Mouse (Mus musculus) embryonic facial prominence, embryonic 15.5 days (tissue): ENCODE data around the gene Ccdc15. TPM values are rescaled to one million over a fixed set of nuclear protein-coding genes. Genes with fewer than 3 reads are reported as not detected.

Experiments
- ATAC-seq: fragments of 200-750 bp; cut with Nextera tagmentation; 2 replicates; pipeline ENCODE4 v1.8.0; 2017; ENCODE audit warnings: low read depth, moderate TSS enrichment; ENCODE audit not compliant: insufficient number of reproducible peaks, low FRiP score, low TSS enrichment
- H3K27ac ChIP-seq: fragments of 300-500 bp; sonication (generic); replicated peaks from 2 replicates; pipeline ENCODE4 v1.5.1; 2015; ENCODE audit warnings: mild to moderate bottlenecking, inconsistent platforms
- H3K27me3 ChIP-seq: fragments of 300-500 bp; sonication (generic); 2 replicates; pipeline ENCODE4 v1.6.1; 2015; ENCODE audit warnings: inconsistent platforms
- H3K36me3 ChIP-seq: fragments of 300-500 bp; sonication (generic); 2 replicates; pipeline ENCODE4 v1.6.1; 2015; ENCODE audit warnings: mild to moderate bottlenecking, inconsistent platforms
- H3K4me1 ChIP-seq: fragments of 300-500 bp; sonication (generic); 2 replicates; pipeline ENCODE4 v1.6.1; 2015; ENCODE audit warnings: inconsistent platforms
- H3K4me2 ChIP-seq: fragments of 300-500 bp; sonication (generic); replicated peaks from 2 replicates; pipeline ENCODE4 v1.6.1; 2015; ENCODE audit warnings: mild to moderate bottlenecking, inconsistent platforms
- H3K4me3 ChIP-seq: fragments of 300-500 bp; sonication (generic); replicated peaks from 2 replicates; pipeline ENCODE4 v1.5.1; 2015; ENCODE audit warnings: mild to moderate bottlenecking, inconsistent platforms
- H3K9ac ChIP-seq: fragments of 300-500 bp; sonication (generic); 2 replicates; pipeline ENCODE4 v1.6.1; 2015; ENCODE audit warnings: inconsistent platforms
- H3K9me3 ChIP-seq: fragments of 300-500 bp; sonication (generic); replicated peaks from 2 replicates; pipeline ENCODE4 v1.6.1; 2016; ENCODE audit warnings: inconsistent platforms
- WGBS: fragments of 180-500 bp; shearing (Covaris S2); methylation state at CpG from one replicate; pipeline ENCODE4 v1.1.7; 2015; 5-methylcytosine and 5-hydroxymethylcytosine counted together
- polyA plus RNA-seq: library from polyadenylated mRNA; unstranded; fragments of >200 nt; fragmentation: Nextera tagmentation; extraction: Ambion mirVana; gene quantifications from 2 replicates; pipeline ENCODE4 v1.2.1, GENCODE M21; 2015

Gene Ccdc15
- polyA plus RNA-seq, 1 experiment from 2014 or later: 8.7 TPM

- Histone ChIP-seq H3K4me2 (no peak within 1 kb of the TSS), H3K36me3 (no peaks in the 10 kb centered on the region), H3K4me3 (no peak within 1 kb of the TSS), H3K9ac (no peak within 1 kb of the TSS), H3K4me1 (no peaks in the 10 kb centered on the region), H3K27me3 (no peaks in the 10 kb centered on the region), H3K9me3 (no peaks in the 10 kb centered on the region), H3K27ac (no peak within 1 kb of the TSS)
- ATAC-seq: no peak
- WGBS: 73% methylated on average over 17 of the region's 17 CpGs
These were observed 19.3 kb upstream of the Ccdc15 start, which contains the start of gene Hepacam for GRCm38 (mm10) chr9:37367301-37368080. Gene Hepacam (plus strand): TSS chr9:37367351.

DNA sequence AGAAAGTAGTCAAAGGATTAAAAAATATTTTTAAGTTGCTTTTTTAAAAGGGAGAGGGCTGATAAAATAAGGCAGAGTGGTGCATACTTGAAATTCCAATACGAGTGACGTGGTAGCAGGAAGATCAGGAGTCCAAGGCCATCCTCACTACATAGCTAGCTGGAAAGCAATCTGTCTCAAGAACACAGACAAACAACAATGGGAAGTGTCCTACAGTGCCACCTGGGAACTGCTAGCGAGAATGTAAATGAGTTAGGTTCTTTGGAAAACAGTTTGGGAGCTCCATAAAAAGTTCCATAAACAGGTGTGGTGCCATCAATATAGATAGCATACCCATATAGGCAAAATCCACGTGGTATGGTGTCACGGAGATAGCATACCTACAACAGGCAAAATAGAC, 17.5 kb upstream of the Ccdc15 start:
- no peak overlapping the region for H3K9ac ChIP-seq
- H3K36me3 ChIP-seq: no peaks in the 10 kb centered on the region
- no peak overlapping the region for H3K4me3 ChIP-seq
- no peak for ATAC-seq
- 58% methylated on average over 5 of the region's 5 CpGs for WGBS
- no peaks in the 10 kb centered on the region for H3K9me3 ChIP-seq
- no peaks in the 10 kb centered on the region for H3K4me1 ChIP-seq
- H3K27me3 ChIP-seq: no peaks in the 10 kb centered on the region
- H3K27ac ChIP-seq: no peak overlapping the region
- H3K4me2 ChIP-seq: no peak overlapping the region

DNA sequence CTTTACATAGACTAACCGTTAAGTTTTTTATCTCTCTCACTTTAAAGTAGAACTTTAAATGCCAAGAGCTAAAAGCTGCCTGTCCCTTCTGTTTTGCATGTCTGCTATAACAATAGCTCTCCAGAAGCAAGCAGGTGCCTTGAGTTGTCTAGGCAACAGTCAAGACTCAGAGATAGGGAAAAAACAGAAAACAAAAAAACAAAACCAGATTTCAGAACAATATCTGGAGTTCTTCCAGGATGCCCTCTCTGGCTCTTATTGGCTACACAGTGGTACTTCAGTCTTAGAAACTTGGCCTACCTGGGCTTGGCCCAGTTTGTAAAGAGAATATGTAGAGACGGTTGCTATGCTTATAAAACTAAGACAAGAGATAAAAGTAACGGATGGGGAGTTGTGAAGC, 16.2 kb upstream of the Ccdc15 start:
- Histone ChIP-seq H3K4me1 (peaks cover 4% of the 10 kb centered on the region; the same call in 1 of the 2 replicates), H3K9ac (no peak overlapping the region), H3K27me3 (no peaks in the 10 kb centered on the region), H3K9me3 (no peaks in the 10 kb centered on the region), H3K27ac (no peak overlapping the region), H3K36me3 (no peaks in the 10 kb centered on the region), H3K4me3 (no peak overlapping the region), H3K4me2 (no peak overlapping the region)
- 78% methylated on average over 3 of the region's 3 CpGs for WGBS
- ATAC-seq: no peak

GRCm38 (mm10) chr9:37363551-37363950, 15.3 kb upstream of the Ccdc15 start:
- H3K4me2 ChIP-seq: no peak overlapping the region
- H3K36me3 ChIP-seq: no peaks in the 10 kb centered on the region
- H3K27ac ChIP-seq: no peak overlapping the region
- no peak for ATAC-seq
- H3K4me3 ChIP-seq: no peak overlapping the region
- 67% methylated on average over 3 of the region's 3 CpGs for WGBS
- H3K9me3 ChIP-seq: no peaks in the 10 kb centered on the region
- H3K9ac ChIP-seq: no peak overlapping the region
- H3K4me1 ChIP-seq: peaks cover 6% of the 10 kb centered on the region; the same call in 1 of the 2 replicates
- no peaks in the 10 kb centered on the region for H3K27me3 ChIP-seq

DNA sequence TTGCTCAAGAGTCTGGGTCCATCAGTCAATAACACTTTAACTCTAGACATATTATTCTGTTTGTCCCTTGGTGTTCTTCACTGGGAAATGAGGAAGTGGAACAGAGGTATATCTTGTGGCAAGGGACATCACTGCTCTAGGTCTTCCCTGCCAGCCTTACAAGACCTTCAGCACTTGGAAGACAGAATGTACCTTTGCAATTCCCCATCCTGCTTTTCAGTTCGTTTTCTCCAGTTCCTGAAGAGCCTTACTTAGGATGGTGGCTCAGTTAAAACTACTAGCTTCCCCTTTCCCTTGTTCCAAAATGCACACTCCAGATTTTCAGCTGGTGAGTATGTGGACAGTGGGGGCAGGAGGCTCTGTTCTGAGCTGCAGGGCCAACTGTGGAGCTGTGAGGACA, 14.6 kb upstream of the Ccdc15 start:
- ATAC-seq: no peak
- WGBS: 50% methylated on average over 1 of the region's 1 CpGs
- Histone ChIP-seq H3K27me3 (no peaks in the 10 kb centered on the region), H3K9ac (no peak overlapping the region), H3K27ac (no peak overlapping the region), H3K36me3 (no peaks in the 10 kb centered on the region), H3K4me3 (no peak overlapping the region), H3K4me2 (no peak overlapping the region), H3K4me1 (peaks cover 6% of the 10 kb centered on the region; the same call in 1 of the 2 replicates), H3K9me3 (no peaks in the 10 kb centered on the region)

DNA sequence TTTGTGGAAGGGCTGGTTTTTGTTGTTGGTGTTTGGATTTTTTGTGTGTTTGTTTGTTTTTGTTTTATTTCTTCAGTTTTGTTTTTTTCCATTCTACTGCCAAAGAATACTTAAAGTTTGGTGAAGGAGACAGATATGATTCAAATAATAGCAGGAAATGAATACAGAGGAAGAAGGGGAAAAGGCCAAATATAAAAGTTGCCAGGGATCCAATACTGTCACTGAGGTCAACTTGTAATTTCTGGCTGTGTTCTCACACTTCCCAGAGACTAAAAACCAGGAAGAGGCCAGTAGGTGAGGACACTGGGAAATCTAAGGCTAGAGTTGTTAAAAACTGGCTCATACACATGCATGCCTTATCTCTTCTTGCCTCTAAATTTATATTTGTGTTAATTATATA, 13.9 kb upstream of the Ccdc15 start:
- no peak overlapping the region for H3K4me2 ChIP-seq
- no peaks in the 10 kb centered on the region for H3K36me3 ChIP-seq
- H3K4me1 ChIP-seq: peaks cover 6% of the 10 kb centered on the region; the same call in 1 of the 2 replicates
- ATAC-seq: no peak
- H3K27me3 ChIP-seq: no peaks in the 10 kb centered on the region
- no peaks in the 10 kb centered on the region for H3K9me3 ChIP-seq
- no peak overlapping the region for H3K27ac ChIP-seq
- no peak overlapping the region for H3K4me3 ChIP-seq
- no peak overlapping the region for H3K9ac ChIP-seq

DNA sequence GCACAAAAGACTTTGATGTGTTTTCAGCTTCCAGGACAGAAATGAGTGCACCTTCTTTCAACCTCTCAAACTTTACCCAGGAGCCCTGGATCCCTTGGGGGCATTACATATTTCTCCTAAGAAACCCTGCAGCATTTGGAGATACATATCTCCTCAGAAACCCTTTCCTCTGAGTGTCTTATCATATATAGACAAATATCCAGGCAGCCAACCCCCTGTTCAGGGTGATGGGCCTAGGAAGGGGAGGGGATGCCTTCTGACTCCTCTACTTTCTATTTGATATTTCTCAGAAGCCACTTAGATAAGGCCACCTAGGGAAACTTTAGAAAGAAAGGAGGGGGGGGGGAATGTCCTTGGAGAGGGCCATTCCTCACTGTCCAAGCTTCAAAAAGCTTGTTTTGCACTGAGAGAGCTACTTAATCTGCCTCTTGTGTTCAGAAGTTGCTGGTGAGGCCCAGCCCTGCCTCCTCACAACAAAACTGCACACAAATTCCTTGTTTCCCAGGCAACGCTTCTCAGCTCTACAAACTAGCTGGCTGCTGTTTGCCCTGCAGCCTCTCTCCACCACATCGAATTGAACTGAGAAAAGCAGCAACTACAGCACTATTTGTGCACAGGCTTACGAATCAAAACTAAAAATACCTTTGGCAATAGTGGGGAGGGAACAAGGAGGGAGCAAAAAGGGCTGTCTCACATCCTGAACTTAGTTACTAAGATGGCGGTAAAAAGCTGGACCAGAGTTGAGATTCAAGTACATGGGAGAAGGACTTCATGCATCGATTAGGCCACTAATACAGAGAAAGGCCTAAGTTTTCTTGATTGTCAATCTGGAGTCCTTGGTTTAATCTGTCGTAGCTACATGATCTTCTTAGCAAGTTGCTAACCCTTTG, 11.3 kb upstream of the Ccdc15 start:
- Histone ChIP-seq H3K4me3 (no peak overlapping the region), H3K9me3 (no peaks in the 10 kb centered on the region), H3K9ac (no peak overlapping the region), H3K4me1 (peaks cover 6% of the 10 kb centered on the region; the same call in 1 of the 2 replicates), H3K27ac (peak overlapping the region; percentile 63; the same call in 1 of the 2 replicates), H3K27me3 (no peaks in the 10 kb centered on the region), H3K36me3 (no peaks in the 10 kb centered on the region), H3K4me2 (no peak overlapping the region)
- ATAC-seq: peak; percentile 73; the same call in 1 of the 2 replicates
- WGBS: 38% methylated on average over 6 of the region's 6 CpGs

GRCm38 (mm10) chr9:37358713-37359330, 10.6 kb upstream of the Ccdc15 start:
- H3K27ac ChIP-seq: 0 out of 2 replicates have a peak overlapping the region, but pooled peaks have one; percentile 63
- peaks cover 6% of the 10 kb centered on the region; the same call in 1 of the 2 replicates for H3K4me1 ChIP-seq
- no peaks in the 10 kb centered on the region for H3K36me3 ChIP-seq
- H3K27me3 ChIP-seq: no peaks in the 10 kb centered on the region
- no peak overlapping the region for H3K4me3 ChIP-seq
- no peak overlapping the region for H3K9ac ChIP-seq
- no peaks in the 10 kb centered on the region for H3K9me3 ChIP-seq
- WGBS: 77% methylated on average over 7 of the region's 7 CpGs
- no peak for ATAC-seq
- H3K4me2 ChIP-seq: no peak overlapping the region

DNA sequence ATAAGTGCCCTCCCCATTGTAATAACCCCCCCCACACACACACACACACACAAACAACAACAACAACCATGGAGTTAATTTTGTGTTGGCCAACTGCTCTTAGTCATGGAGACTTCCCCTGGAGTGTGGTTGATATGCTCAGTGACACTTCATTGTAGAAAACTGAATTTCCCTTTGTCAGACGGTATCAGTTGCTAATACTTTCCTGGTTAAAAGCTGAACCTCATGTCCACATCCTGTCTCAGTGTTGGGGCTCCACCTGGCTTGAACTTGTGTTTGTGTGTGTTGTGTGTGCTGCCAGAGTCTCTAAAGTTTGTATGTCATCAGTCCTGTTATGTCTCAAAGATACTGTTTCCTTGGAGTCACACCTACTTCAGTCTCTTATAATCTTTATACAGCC, 6.3 kb upstream of the Ccdc15 start:
- no peak for ATAC-seq
- 54% methylated on average over 1 of the region's 1 CpGs for WGBS
- Histone ChIP-seq H3K4me2 (no peak overlapping the region), H3K4me1 (peaks cover 3% of the 10 kb centered on the region; the same call in 1 of the 2 replicates), H3K9me3 (no peaks in the 10 kb centered on the region), H3K4me3 (no peak overlapping the region), H3K9ac (no peak overlapping the region), H3K27ac (no peak overlapping the region), H3K27me3 (no peaks in the 10 kb centered on the region), H3K36me3 (no peaks in the 10 kb centered on the region)

- ATAC-seq: no peak
- H3K27ac ChIP-seq: no peak overlapping the region
- H3K4me1 ChIP-seq: no peaks in the 10 kb centered on the region
- H3K4me2 ChIP-seq: no peak overlapping the region
- H3K9me3 ChIP-seq: no peaks in the 10 kb centered on the region
- no peaks in the 10 kb centered on the region for H3K27me3 ChIP-seq
- H3K4me3 ChIP-seq: no peak overlapping the region
- H3K9ac ChIP-seq: no peak overlapping the region
- no peaks in the 10 kb centered on the region for H3K36me3 ChIP-seq
- 51% methylated on average over 2 of the region's 2 CpGs for WGBS
These were observed 3.0 kb upstream of the Ccdc15 start for GRCm38 (mm10) chr9:37351266-37351665.

GRCm38 (mm10) chr9:37349050-37349449, 818 bp upstream of the Ccdc15 start:
- Histone ChIP-seq H3K27ac (no peak overlapping the region), H3K9me3 (no peaks in the 10 kb centered on the region), H3K36me3 (no peaks in the 10 kb centered on the region), H3K4me1 (no peaks in the 10 kb centered on the region), H3K27me3 (no peaks in the 10 kb centered on the region), H3K4me2 (peak overlapping the region; percentile 83), H3K4me3 (peak overlapping the region; percentile 85), H3K9ac (no peak overlapping the region)
- WGBS: 93% methylated on average over 3 of the region's 3 CpGs
- ATAC-seq: no peak
